Mouse (Mus musculus): ENCODE measurements around the gene Kcnf1. TPM values are rescaled to one million over a fixed set of nuclear protein-coding genes. Genes with fewer than 3 reads are reported as not detected.

Gene Kcnf1
- total and polyA plus RNA-seq, 2 experiments: not detected

DNA sequence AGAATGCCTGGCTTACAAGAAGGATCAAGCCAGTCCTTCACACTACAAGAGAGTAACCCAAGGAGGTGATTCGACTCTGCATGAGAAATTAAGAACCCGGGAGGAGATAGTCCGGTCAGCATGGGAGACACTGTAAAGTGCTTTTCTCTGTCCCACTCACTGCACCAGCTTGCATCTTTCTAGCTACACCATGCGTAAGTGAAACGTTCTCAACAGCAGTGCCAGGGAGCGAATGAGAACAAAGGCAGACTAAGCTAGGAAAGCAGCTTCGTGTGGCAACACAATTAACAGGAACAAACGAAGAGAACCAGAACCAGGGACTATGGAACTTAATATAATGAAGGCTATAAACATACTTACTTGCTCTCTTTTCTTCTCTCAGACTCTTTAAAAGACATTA lies 41.7 kb upstream of the Kcnf1 start:
- no peak for DNase-seq (ENCODE audit: extremely low read depth, low read depth, low spot score)
- Histone ChIP-seq H3K4me1 (ENCODE audit: control insufficient read depth, insufficient read depth, low read length) (no peaks in the 10 kb centered on the region), H3K27me3 (ENCODE audit: control insufficient read depth, insufficient read depth, low read length) (no peaks in the 10 kb centered on the region), H3K4me3 (ENCODE audit: insufficient read depth, low read depth, low read length) (no peak overlapping the region), H3K27ac (replicated peaks; ENCODE audit: insufficient read depth, low read depth, low read length) (no peak overlapping the region), H3K36me3 (ENCODE audit: control insufficient read depth, insufficient read depth, low read length) (no peaks in the 10 kb centered on the region), H3K9ac (ENCODE audit: low read depth, low read length) (no peak overlapping the region), H3K79me2 (ENCODE audit: control insufficient read depth, insufficient read depth, low read length) (no peaks in the 10 kb centered on the region)
- TF ChIP-seq CTCF (IDR thresholded peaks at IDR 0.05; ENCODE audit: low read depth, low read length) (no peak), POLR2A (IDR thresholded peaks at IDR 0.05; ENCODE audit: extremely low read depth, insufficient read depth, low read length) (no peak)
- WGBS: 70% methylated on average over 8 of the region's 8 CpGs

DNA sequence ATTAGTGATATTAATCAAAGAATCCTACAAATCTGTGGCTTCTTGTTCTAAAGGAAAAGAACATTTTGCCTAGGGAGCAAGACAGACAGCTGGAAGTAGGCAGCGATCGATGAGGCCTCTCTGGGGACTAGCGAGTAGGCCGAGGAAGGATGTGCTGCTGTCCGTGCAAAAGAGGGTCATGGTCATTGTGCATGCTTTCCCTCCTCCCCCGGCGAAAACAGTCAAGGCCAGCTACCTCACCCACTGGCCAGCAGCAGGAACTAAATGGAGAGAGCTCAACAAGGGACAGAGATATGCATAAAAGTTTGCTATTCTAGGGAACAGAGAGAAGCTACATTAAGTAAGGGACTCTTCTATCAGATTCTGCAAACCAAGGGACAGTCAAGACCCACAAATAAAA lies 39.1 kb upstream of the Kcnf1 start:
- no peak for TF ChIP-seq POLR2A (IDR thresholded peaks at IDR 0.05; ENCODE audit: extremely low read depth, insufficient read depth, low read length)
- TF ChIP-seq CTCF (IDR thresholded peaks at IDR 0.05; ENCODE audit: low read depth, low read length): no peak
- DNase-seq (ENCODE audit: extremely low read depth, low read depth, low spot score): no peak
- Histone ChIP-seq H3K79me2 (ENCODE audit: control insufficient read depth, insufficient read depth, low read length) (no peaks in the 10 kb centered on the region), H3K36me3 (ENCODE audit: control insufficient read depth, insufficient read depth, low read length) (no peaks in the 10 kb centered on the region), H3K9ac (ENCODE audit: low read depth, low read length) (no peak overlapping the region), H3K27me3 (ENCODE audit: control insufficient read depth, insufficient read depth, low read length) (no peaks in the 10 kb centered on the region), H3K27ac (replicated peaks; ENCODE audit: insufficient read depth, low read depth, low read length) (no peak overlapping the region), H3K4me1 (ENCODE audit: control insufficient read depth, insufficient read depth, low read length) (no peaks in the 10 kb centered on the region), H3K4me3 (ENCODE audit: insufficient read depth, low read depth, low read length) (no peak overlapping the region)
- WGBS: 88% methylated on average over 7 of the region's 7 CpGs

DNA sequence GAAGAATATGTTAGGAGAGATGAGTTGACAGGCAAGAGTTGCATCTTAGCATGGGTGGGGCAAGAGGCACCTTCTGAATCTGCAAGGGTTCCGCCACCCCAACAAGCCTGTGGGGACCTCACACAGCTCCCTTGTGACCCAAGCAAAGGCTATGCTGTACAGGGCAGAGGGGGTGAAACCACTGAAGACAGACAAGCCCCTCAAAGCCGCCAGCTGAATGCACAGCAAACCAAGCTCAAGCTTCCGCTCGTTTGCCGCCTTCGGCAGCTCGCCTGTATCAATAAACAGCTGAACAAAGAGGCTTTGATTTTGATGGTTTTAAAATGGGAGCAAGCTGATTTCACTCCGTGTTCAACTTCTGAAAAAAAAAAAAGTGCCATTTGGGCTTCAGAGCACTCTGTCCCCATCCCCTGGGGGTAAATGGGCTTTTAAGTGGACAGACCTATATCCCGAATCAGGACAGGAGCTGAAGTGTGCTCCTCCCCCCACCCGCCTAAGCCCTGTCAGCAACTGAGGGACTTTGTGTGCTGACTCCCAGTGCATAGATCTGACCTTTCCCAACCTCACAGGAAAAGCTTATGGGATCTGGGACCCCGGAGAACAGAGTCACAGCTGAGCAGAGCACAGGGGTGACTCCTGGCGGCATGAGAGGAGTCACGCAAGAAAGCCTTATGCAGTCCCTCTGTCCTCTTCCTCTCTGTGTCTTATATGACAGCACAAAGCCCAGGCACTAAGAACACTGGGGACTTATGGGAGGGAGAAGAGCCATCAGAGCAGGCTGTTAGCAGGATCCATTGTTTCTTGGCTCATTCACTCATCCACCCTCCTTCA lies 26.0 kb upstream of the Kcnf1 start:
- TF ChIP-seq CTCF (IDR thresholded peaks at IDR 0.05; ENCODE audit: low read depth, low read length) (no peak), POLR2A (IDR thresholded peaks at IDR 0.05; ENCODE audit: extremely low read depth, insufficient read depth, low read length) (no peak)
- no peaks in the 10 kb centered on the region for H3K27me3 ChIP-seq (ENCODE audit: control insufficient read depth, insufficient read depth, low read length)
- no peaks in the 10 kb centered on the region for H3K4me1 ChIP-seq (ENCODE audit: control insufficient read depth, insufficient read depth, low read length)
- H3K4me3 ChIP-seq (ENCODE audit: insufficient read depth, low read depth, low read length): no peak overlapping the region
- no peak overlapping the region for H3K9ac ChIP-seq (ENCODE audit: low read depth, low read length)
- no peaks in the 10 kb centered on the region for H3K36me3 ChIP-seq (ENCODE audit: control insufficient read depth, insufficient read depth, low read length)
- H3K27ac ChIP-seq (replicated peaks; ENCODE audit: insufficient read depth, low read depth, low read length): no peak overlapping the region
- 68% methylated on average over 13 of the region's 13 CpGs for WGBS
- H3K79me2 ChIP-seq (ENCODE audit: control insufficient read depth, insufficient read depth, low read length): no peaks in the 10 kb centered on the region
- no peak for DNase-seq (ENCODE audit: extremely low read depth, low read depth, low spot score)

DNA sequence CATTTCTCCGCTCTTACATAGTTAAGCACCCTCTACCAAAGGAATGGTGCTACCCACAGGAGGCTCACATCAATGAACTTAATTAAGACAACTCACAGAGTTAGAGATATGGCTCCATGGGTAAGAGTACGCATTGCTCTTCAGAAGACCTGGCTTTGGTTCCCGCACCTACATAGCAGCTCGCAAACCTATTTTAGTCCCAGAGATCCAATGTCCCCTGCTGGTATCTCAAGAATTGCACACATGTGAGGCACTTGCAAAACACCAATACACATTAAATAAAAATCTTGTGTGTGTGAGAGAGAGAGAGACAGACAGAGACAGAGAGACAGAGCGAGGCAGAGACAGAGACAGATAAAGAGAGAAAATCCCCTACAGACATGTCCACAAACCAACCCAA lies 21.9 kb upstream of the Kcnf1 start:
- no peak for TF ChIP-seq CTCF (IDR thresholded peaks at IDR 0.05; ENCODE audit: low read depth, low read length)
- TF ChIP-seq POLR2A (IDR thresholded peaks at IDR 0.05; ENCODE audit: extremely low read depth, insufficient read depth, low read length): no peak
- H3K4me1 ChIP-seq (ENCODE audit: control insufficient read depth, insufficient read depth, low read length): no peaks in the 10 kb centered on the region
- H3K27me3 ChIP-seq (ENCODE audit: control insufficient read depth, insufficient read depth, low read length): no peaks in the 10 kb centered on the region
- no peak overlapping the region for H3K4me3 ChIP-seq (ENCODE audit: insufficient read depth, low read depth, low read length)
- H3K79me2 ChIP-seq (ENCODE audit: control insufficient read depth, insufficient read depth, low read length): no peaks in the 10 kb centered on the region
- H3K9ac ChIP-seq (ENCODE audit: low read depth, low read length): no peak overlapping the region
- no peak overlapping the region for H3K27ac ChIP-seq (replicated peaks; ENCODE audit: insufficient read depth, low read depth, low read length)
- no peaks in the 10 kb centered on the region for H3K36me3 ChIP-seq (ENCODE audit: control insufficient read depth, insufficient read depth, low read length)
- DNase-seq (ENCODE audit: extremely low read depth, low read depth, low spot score): no peak
- WGBS: 94% methylated on average over 5 of the region's 5 CpGs

DNA sequence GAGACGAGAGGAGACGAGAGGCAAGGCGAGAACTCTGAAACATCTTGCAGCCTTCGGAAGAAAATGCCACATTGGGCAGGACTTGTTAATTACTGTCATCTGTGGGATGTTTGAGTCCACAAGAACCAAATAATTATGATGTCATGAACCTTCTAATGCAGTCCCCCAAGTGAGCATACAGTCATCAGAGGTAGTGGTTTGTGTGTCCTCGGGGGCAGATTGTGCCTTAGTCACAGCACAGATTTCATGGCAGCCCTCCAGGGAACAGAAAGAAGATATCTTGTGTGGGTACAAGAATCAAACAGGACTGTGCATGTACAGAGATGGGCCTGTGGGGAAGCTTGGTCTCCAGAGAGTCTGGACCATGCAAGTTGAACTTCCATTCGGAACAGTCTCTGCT lies 17.5 kb upstream of the Kcnf1 start:
- TF ChIP-seq POLR2A (IDR thresholded peaks at IDR 0.05; ENCODE audit: extremely low read depth, insufficient read depth, low read length) (no peak), CTCF (IDR thresholded peaks at IDR 0.05; ENCODE audit: low read depth, low read length) (no peak)

DNA sequence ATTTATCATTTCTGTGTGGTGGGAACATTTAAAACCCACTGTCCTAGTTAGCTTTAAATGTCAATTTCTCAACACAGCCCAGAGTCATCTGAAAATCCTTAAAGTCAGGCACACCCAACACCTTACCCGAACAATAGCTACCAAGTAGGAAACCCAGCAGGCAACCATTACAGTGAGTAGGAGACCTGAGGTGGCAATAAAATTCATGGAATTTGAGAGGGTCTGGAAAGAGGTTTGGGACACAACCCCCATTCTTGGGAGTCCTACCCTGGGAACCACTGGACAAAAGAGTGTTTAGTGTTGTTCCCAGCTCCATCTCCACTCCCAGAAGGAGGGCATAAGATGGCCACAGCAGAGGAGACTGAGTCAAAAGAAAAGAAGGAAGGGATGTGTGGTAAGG lies 16.6 kb upstream of the Kcnf1 start:
- Histone ChIP-seq H3K27ac (replicated peaks; ENCODE audit: insufficient read depth, low read depth, low read length) (no peak overlapping the region), H3K79me2 (ENCODE audit: control insufficient read depth, insufficient read depth, low read length) (no peaks in the 10 kb centered on the region), H3K4me1 (ENCODE audit: control insufficient read depth, insufficient read depth, low read length) (no peaks in the 10 kb centered on the region), H3K27me3 (ENCODE audit: control insufficient read depth, insufficient read depth, low read length) (no peaks in the 10 kb centered on the region), H3K4me3 (ENCODE audit: insufficient read depth, low read depth, low read length) (no peak overlapping the region), H3K9ac (ENCODE audit: low read depth, low read length) (no peak overlapping the region), H3K36me3 (ENCODE audit: control insufficient read depth, insufficient read depth, low read length) (no peaks in the 10 kb centered on the region)
- TF ChIP-seq CTCF (IDR thresholded peaks at IDR 0.05; ENCODE audit: low read depth, low read length) (no peak), POLR2A (IDR thresholded peaks at IDR 0.05; ENCODE audit: extremely low read depth, insufficient read depth, low read length) (no peak)
- 82% methylated on average over 1 of the region's 1 CpGs for WGBS
- DNase-seq (ENCODE audit: extremely low read depth, low read depth, low spot score): no peak

More for the DNA sequence above, 17.5 kb upstream of the Kcnf1 start:
- no peak for DNase-seq (ENCODE audit: extremely low read depth, low read depth, low spot score)
- no peaks in the 10 kb centered on the region for H3K36me3 ChIP-seq (ENCODE audit: control insufficient read depth, insufficient read depth, low read length)
- H3K27me3 ChIP-seq (ENCODE audit: control insufficient read depth, insufficient read depth, low read length): no peaks in the 10 kb centered on the region
- 84% methylated on average over 6 of the region's 6 CpGs for WGBS
- H3K27ac ChIP-seq (replicated peaks; ENCODE audit: insufficient read depth, low read depth, low read length): no peak overlapping the region
- no peaks in the 10 kb centered on the region for H3K79me2 ChIP-seq (ENCODE audit: control insufficient read depth, insufficient read depth, low read length)
- H3K9ac ChIP-seq (ENCODE audit: low read depth, low read length): no peak overlapping the region
- H3K4me3 ChIP-seq (ENCODE audit: insufficient read depth, low read depth, low read length): no peak overlapping the region
- H3K4me1 ChIP-seq (ENCODE audit: control insufficient read depth, insufficient read depth, low read length): no peaks in the 10 kb centered on the region

Measured in liver, adult 2 months (tissue).